Mouse (Mus musculus): ENCODE measurements around the gene Scn5a. TPM values are rescaled to one million over a fixed set of nuclear protein-coding genes. Genes with fewer than 3 reads are reported as not detected.
A peak's percentile ranks its signal among the peaks of the same experiment; 100 is the strongest.

Scn5a gene
- total RNA-seq, 2 experiments from 2014 or later, result 3.9 to 5.2 TPM

- DNase-seq (ENCODE audit: low spot score in 2 of 2), result no peak
These were observed 65.8 kb downstream of the Scn5a start for GRCm38 (mm10) chr9:119512993-119513392.

- no peak for DNase-seq (ENCODE audit: low spot score in 2 of 2)
These were observed 67.9 kb downstream of the Scn5a start for GRCm38 (mm10) chr9:119510902-119511301.

GRCm38 (mm10) chr9:119504981-119505658 is 73.7 kb downstream of the Scn5a start:
- no peak for DNase-seq (ENCODE audit: low spot score in 2 of 2)

GRCm38 (mm10) chr9:119503613-119504012 is 75.2 kb downstream of the Scn5a start:
- DNase-seq (ENCODE audit: low spot score in 2 of 2), result no peak

- DNase-seq (ENCODE audit: low spot score in 2 of 2), result no peak
These were observed 79.9 kb downstream of the Scn5a start for GRCm38 (mm10) chr9:119498885-119499284.

GRCm38 (mm10) chr9:119498247-119498607 is 80.6 kb downstream of the Scn5a start:
- no peak for DNase-seq (ENCODE audit: low spot score in 2 of 2)

GRCm38 (mm10) chr9:119497546-119498246 is 81.1 kb downstream of the Scn5a start:
- DNase-seq (ENCODE audit: low spot score in 2 of 2), result no peak

GRCm38 (mm10) chr9:119496960-119497359 is 81.9 kb downstream of the Scn5a start:
- no peak for DNase-seq (ENCODE audit: low spot score in 2 of 2)

GRCm38 (mm10) chr9:119496354-119496753 is 82.5 kb downstream of the Scn5a start:
- no peak for DNase-seq (ENCODE audit: low spot score in 2 of 2)

- no peak for DNase-seq (ENCODE audit: low spot score in 2 of 2)
These were observed 93.9 kb downstream of the Scn5a start for GRCm38 (mm10) chr9:119484868-119485267.

GRCm38 (mm10) chr9:119484420-119484819 is 94.4 kb downstream of the Scn5a start:
- no peak for DNase-seq (ENCODE audit: low spot score in 2 of 2)

GRCm38 (mm10) chr9:119483554-119484353 is 95.1 kb downstream of the Scn5a start:
- DNase-seq (ENCODE audit: low spot score in 2 of 2), result peak in 1 of 2 experiments; percentile 47

- DNase-seq (ENCODE audit: low spot score in 2 of 2), result no peak
These were observed 97.2 kb downstream of the Scn5a start for GRCm38 (mm10) chr9:119481612-119482011.

GRCm38 (mm10) chr9:119479297-119479696 is 99.5 kb downstream of the Scn5a start:
- peak in 1 of 2 experiments; percentile 41 for DNase-seq (ENCODE audit: low spot score in 2 of 2)

GRCm38 (mm10) chr9:119478345-119478744 is 100.5 kb downstream of the Scn5a start:
- peak in 1 of 2 experiments; percentile 26 for DNase-seq (ENCODE audit: low spot score in 2 of 2)

- no peak for DNase-seq (ENCODE audit: low spot score in 2 of 2)
These were observed 101.1 kb downstream of the Scn5a start for GRCm38 (mm10) chr9:119477754-119478153.

GRCm38 (mm10) chr9:119474717-119475611 is 103.9 kb downstream of the Scn5a start:
- no peak for DNase-seq (ENCODE audit: low spot score in 2 of 2)

GRCm38 (mm10) chr9:119473608-119474164 is 105.1 kb downstream of the Scn5a start:
- DNase-seq (ENCODE audit: low spot score in 2 of 2), result no peak

GRCm38 (mm10) chr9:119473011-119473410 is 105.8 kb downstream of the Scn5a start:
- DNase-seq (ENCODE audit: low spot score in 2 of 2), result no peak

- no peak for DNase-seq (ENCODE audit: low spot score in 2 of 2)
These were observed 106.4 kb downstream of the Scn5a start for GRCm38 (mm10) chr9:119472412-119472918.

Measured in gastrocnemius, postnatal 4 days (tissue).